In the genomic region with DNA sequence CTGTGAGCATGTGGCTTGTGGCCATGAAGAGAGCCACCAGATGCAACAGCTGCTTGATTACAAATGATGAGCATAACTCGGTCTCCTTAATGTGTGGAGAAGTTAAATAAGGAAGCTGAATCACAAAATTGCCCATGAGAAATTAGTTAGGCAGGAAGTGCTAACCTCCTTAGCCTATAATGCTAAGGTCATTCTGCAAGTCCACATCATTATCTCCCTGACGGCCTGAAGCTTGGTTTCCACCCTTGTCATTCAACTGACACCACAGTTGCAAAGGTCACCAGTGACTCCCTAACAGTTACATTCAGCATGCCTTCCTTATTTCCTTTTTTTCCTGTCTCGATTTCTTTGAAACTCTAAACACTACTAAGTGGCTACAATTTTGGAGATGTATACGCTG, we compare ENCODE assay signal across 17 mouse cellular contexts. TPM values are rescaled to one million over a fixed set of nuclear protein-coding genes. Genes with fewer than 3 reads are reported as not detected.
"Had no signal": no experiment of that assay in that cellular context is flagged by ENCODE, and none has a peak within 500 bp of the region (broad histone marks: within the 10 kb centered on the region; RNA-seq: fewer than 3 reads in every experiment).

No protein-coding gene starts in this region.

- DNase-seq: gastrocnemius, adult 2 months; gastrocnemius, postnatal 10 days; gastrocnemius, postnatal 25 days; heart, adult 18-20 months; heart, postnatal 10 days; heart, postnatal 4 days; kidney, adult 18-20 months; kidney, adult 9 months; kidney, postnatal 14 days; kidney, postnatal 36 days; liver; liver, embryonic 13.5 days had no signal

- ATAC-seq: hindbrain, embryonic 16.5 days; inflammation-experienced regulatory T-cells, adult 6 months; intestine, embryonic 15.5 days; intestine, postnatal 0 days had no signal

RNA-seq across cellular contexts. Expression of a gene that starts 55.7 kb away (rescaled TPM):
- total RNA-seq: granulocyte monocyte progenitor cell, adult 5-6 weeks had no signal
